ENCODE assay signal across 10 mouse cellular contexts in genomic region chr13:54760164-54760795, GRCm38 (mm10). TPM values are rescaled to one million over a fixed set of nuclear protein-coding genes. Genes with fewer than 3 reads are reported as not detected.
A peak's percentile ranks its signal among the peaks of the same experiment; 100 is the strongest.
DNase-seq lines count a peak whose midpoint lies in the region; ATAC-seq lines count a peak whose summit lies in the region.
"Had no signal": no experiment of that assay in that cellular context is flagged by ENCODE, and none has a peak within 500 bp of the region (broad histone marks: within the 10 kb centered on the region; RNA-seq: fewer than 3 reads in every experiment).

No protein-coding gene starts in this region.

- H3K9ac ChIP-seq in hindbrain, embryonic 15.5 days = no peak overlapping the region
- H3K9ac ChIP-seq: intestine, embryonic 15.5 days had no signal

- no peaks in the 10 kb centered on the region for H3K36me3 ChIP-seq in hindbrain, embryonic 15.5 days
- no peaks in the 10 kb centered on the region for H3K36me3 ChIP-seq in limb, embryonic 10.5 days
- H3K36me3 ChIP-seq: intestine, embryonic 15.5 days had no signal

- peak; percentile 96 for DNase-seq in brain, adult 2 months (ENCODE audit: low read depth, low spot score)
- DNase-seq in cerebellum, adult 9-10 months = peak; percentile 81
- DNase-seq in limb, embryonic 10.5 days (ENCODE audit: low spot score) = peak; percentile 69
- DNase-seq in spleen, postnatal 36 days (ENCODE audit: low spot score in 2 of 2) = no peak
- no peak for DNase-seq in heart, adult 18-20 months
- DNase-seq in yolk sac, embryonic 10.5 days (ENCODE audit: low spot score) = no peak
- no peak for DNase-seq in urinary bladder, postnatal 4 days (ENCODE audit: low spot score in 2 of 2)

- no peak for ATAC-seq in hindbrain, embryonic 15.5 days (ENCODE audit: low FRiP score, low read depth)
- ATAC-seq: intestine, embryonic 15.5 days; midbrain, embryonic 16.5 days had no signal

- peaks cover 33% of the 10 kb centered on the region for H3K27me3 ChIP-seq in hindbrain, embryonic 15.5 days
- peaks cover 88% of the 10 kb centered on the region for H3K27me3 ChIP-seq in limb, embryonic 10.5 days (ENCODE audit: low read depth, poor library complexity, severe bottlenecking)

- H3K4me1 ChIP-seq in hindbrain, embryonic 15.5 days (replicated peaks) = peaks cover 48% of the 10 kb centered on the region
- H3K4me1 ChIP-seq in limb, embryonic 10.5 days = peaks cover 43% of the 10 kb centered on the region
- H3K4me1 ChIP-seq: intestine, embryonic 15.5 days had no signal

- no peak overlapping the region for H3K4me3 ChIP-seq in hindbrain, embryonic 15.5 days
- H3K4me3 ChIP-seq in limb, embryonic 10.5 days = no peak overlapping the region
- H3K4me3 ChIP-seq: intestine, embryonic 15.5 days had no signal

- WGBS in hindbrain, embryonic 15.5 days = 52% methylated on average over 8 of the region's 8 CpGs
- 56% methylated on average over 8 of the region's 8 CpGs for WGBS in limb, embryonic 10.5 days

- no peak overlapping the region for H3K4me2 ChIP-seq in hindbrain, embryonic 15.5 days
- H3K4me2 ChIP-seq: intestine, embryonic 15.5 days had no signal

- H3K27ac ChIP-seq in hindbrain, embryonic 15.5 days (replicated peaks) = 0 out of 2 replicates have a peak overlapping the region, but pooled peaks have one; percentile 14
- peak overlapping the region; percentile 44; the same call in 1 of the 2 replicates for H3K27ac ChIP-seq in limb, embryonic 10.5 days
- H3K27ac ChIP-seq: intestine, embryonic 15.5 days had no signal

- H3K9me3 ChIP-seq in hindbrain, embryonic 15.5 days = no peaks in the 10 kb centered on the region
- H3K9me3 ChIP-seq in limb, embryonic 10.5 days (replicated peaks) = no peaks in the 10 kb centered on the region
- H3K9me3 ChIP-seq: intestine, embryonic 15.5 days had no signal

RNA-seq across cellular contexts. Expression of gene Sncb, which starts 6.1 kb away (rescaled TPM):
- polyA plus RNA-seq in hindbrain, embryonic 15.5 days (2015; fragmentation: Nextera tagmentation; extraction: Ambion mirVana) = 77.2 and 95.2 TPM in 2 replicates
- not detected in 2 replicates for polyA plus RNA-seq in limb, embryonic 10.5 days (2016; fragmentation: Nextera tagmentation; extraction: Ambion mirVana)
- not detected for total RNA-seq in heart, adult 18-20 months (2021)

RNA-seq across cellular contexts. Expression of gene Gprin1, which starts 10.6 kb away (rescaled TPM):
- polyA plus RNA-seq in hindbrain, embryonic 15.5 days (2015; fragmentation: Nextera tagmentation; extraction: Ambion mirVana) = 24.8 and 33.9 TPM in 2 replicates
- 0.24 and 0.54 TPM in 2 replicates for polyA plus RNA-seq in limb, embryonic 10.5 days (2016; fragmentation: Nextera tagmentation; extraction: Ambion mirVana)
- total RNA-seq in heart, adult 18-20 months (2021) = not detected

RNA-seq across cellular contexts. Expression of gene Eif4e1b, which starts 23.5 kb away (rescaled TPM):
- not detected in 2 replicates for polyA plus RNA-seq in hindbrain, embryonic 15.5 days (2015; fragmentation: Nextera tagmentation; extraction: Ambion mirVana)
- not detected in 2 replicates for polyA plus RNA-seq in limb, embryonic 10.5 days (2016; fragmentation: Nextera tagmentation; extraction: Ambion mirVana)
- not detected for total RNA-seq in heart, adult 18-20 months (2021)
- polyA plus RNA-seq: intestine, embryonic 15.5 days; midbrain, embryonic 16.5 days had no signal

RNA-seq across cellular contexts. Expression of gene Tspan17, which starts 28.9 kb away (rescaled TPM):
- polyA plus RNA-seq in hindbrain, embryonic 15.5 days (2015; fragmentation: Nextera tagmentation; extraction: Ambion mirVana) = 95.7 and 98.3 TPM in 2 replicates
- polyA plus RNA-seq in limb, embryonic 10.5 days (2016; fragmentation: Nextera tagmentation; extraction: Ambion mirVana) = 2.0 and 3.3 TPM in 2 replicates
- 10 to 100 TPM; 17.7 to 22.0 TPM for total RNA-seq in heart, adult 18-20 months (2021)

RNA-seq across cellular contexts. Expression of gene Cdhr2, which starts 59.0 kb away (rescaled TPM):
- polyA plus RNA-seq in hindbrain, embryonic 15.5 days (2015; fragmentation: Nextera tagmentation; extraction: Ambion mirVana) = 0.17 and 0.26 TPM in 2 replicates
- polyA plus RNA-seq in limb, embryonic 10.5 days (2016; fragmentation: Nextera tagmentation; extraction: Ambion mirVana) = 0.04 TPM in 1 of 2 replicates, not detected in the other
- not detected for total RNA-seq in heart, adult 18-20 months (2021)

Comparison
In these comparisons a context has a peak if more than half of its experiments do, and no peak if none do; other contexts are left out.
1. DNase-seq: peak in brain, adult 2 months (single experiment), cerebellum, adult 9-10 months (single experiment) and limb, embryonic 10.5 days (single experiment); none in spleen, postnatal 36 days (0 of 2), heart, adult 18-20 months (0 of 2), yolk sac, embryonic 10.5 days (single experiment) and urinary bladder, postnatal 4 days (0 of 2).
2. RNA of gene Sncb, which starts 6.1 kb away (polyA plus RNA-seq): 77.2 to 95.2 TPM in hindbrain, embryonic 15.5 days; not detected in limb, embryonic 10.5 days; every median in the first group is over 10 times any median in the second.
3. RNA of gene Gprin1, which starts 10.6 kb away (polyA plus RNA-seq): 24.8 to 33.9 TPM in hindbrain, embryonic 15.5 days; 0.24 to 0.54 TPM in limb, embryonic 10.5 days; every median in the first group is over 10 times any median in the second.